Mouse (Mus musculus) cerebellum, postnatal 25 days (tissue): Measurements from ENCODE around the gene Anxa11.
"Not testable (repeated sequence)": the region's sequence is repeated elsewhere in the genome, so short reads cannot be mapped to it uniquely, and the experiment has no call there.

Source experiments
- DNase-seq, 2 experiments: peaks; one replicate each; pipeline ENCODE4 v3.0.0; 2021; ENCODE audit warnings: mixed read lengths in 2 of 2

The Anxa11 gene

GRCm38 (mm10) chr14:25841991-25842687 is at the start of gene Anxa11:
TSS of gene Anxa11 (plus strand) at chr14:25842156.
- DNase-seq: peak; percentile 51 to 71

DNA sequence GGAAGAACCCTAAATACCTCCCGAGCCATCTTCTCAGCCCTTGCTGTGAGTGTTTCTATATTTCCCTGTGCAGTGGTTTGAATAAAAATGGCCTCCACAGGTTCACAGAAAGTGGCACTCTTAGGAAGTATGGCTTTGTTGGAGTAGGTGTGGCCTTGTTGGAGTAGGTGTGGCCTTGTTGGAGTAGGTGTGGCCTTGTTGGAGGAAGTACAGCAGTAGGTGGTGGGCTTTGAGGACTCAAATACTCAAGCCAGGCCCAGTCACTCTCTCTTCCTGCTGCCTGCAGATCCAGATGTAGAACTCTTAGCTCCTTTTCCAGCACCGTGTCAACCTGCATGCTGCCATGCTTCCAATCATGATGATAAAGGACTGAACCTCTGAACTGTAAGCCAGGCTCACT is 47.6 kb upstream of the Anxa11 start:
- DNase-seq: no peak

DNA sequence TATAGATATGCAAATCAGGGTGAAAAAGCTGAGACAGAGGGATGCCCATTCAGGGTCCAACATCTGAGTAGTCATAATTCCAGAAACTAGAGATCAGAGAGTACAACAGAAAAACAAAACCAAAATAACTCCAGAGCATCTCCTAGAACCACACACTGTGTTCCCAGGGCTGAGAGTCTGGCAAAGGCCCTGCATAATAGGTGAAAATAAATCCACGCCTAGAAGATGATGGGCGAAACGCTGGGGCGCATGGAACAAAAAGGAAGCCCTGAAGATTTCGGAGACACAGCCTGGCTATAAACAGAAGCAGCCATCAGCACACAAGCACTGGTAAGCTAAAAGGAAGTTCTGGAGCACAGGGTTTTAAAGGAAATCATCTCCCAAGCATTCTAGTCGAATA is 46.9 kb upstream of the Anxa11 start:
- no peak for DNase-seq

DNA sequence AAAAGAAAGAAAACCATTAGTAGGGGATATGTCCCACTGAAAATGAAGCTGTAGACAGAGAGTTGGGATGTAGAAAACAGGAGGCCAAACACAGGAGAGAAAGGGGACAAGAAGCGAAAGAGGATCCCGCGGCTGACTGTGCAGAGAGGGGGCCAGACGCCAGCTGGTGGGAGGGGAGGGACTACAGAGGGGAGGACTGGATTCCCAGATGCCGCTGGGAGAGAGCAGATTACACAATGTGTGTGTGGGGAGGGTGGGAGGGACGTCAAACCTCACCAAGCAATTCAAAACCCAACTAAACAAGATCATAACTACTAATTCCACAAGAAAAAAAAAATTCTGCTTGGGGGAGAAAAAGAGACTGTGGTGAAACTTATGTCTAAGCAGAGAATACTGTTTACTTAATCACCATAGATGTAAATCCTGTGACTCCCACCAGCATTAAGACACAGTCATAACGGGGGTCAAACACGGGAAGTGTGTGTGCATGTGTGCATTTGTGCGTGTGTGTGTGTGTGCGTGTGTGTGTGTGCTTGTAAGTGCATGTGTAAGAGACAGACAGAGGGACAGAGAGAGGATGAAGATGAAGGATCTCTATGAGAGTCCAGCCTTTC is 46.3 kb upstream of the Anxa11 start:
- DNase-seq: peak in 1 of 2 experiments; percentile 23

- no peak for DNase-seq
These were observed 45.3 kb upstream of the Anxa11 start for GRCm38 (mm10) chr14:25796619-25797018.

- DNase-seq: peak; percentile 84 to 90
These were observed 41.6 kb upstream of the Anxa11 start for GRCm38 (mm10) chr14:25800166-25800960.

DNA sequence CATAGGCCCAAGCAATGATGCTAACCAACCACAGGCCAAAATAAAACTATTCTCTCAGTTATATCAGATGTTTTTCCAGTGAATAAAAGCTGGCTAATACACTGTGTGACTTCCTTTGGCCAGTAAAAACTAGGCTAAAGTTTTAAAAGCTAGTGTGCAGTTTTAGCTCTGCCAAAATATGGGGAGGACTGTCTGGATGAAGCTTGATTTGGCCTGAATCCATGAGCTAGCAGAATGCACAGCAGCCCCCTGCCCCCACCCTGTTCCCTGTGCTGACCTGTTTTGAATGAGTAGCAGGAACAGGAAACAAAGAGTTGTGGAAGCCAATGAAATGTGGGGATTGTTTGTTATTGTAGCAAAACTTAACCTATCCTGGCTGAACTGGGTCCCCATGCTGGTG is 39.4 kb upstream of the Anxa11 start:
- no peak for DNase-seq

GRCm38 (mm10) chr14:25803246-25803809 is 38.6 kb upstream of the Anxa11 start:
- no peak for DNase-seq

- peak; percentile 16 to 35 for DNase-seq
These were observed 36.1 kb upstream of the Anxa11 start for GRCm38 (mm10) chr14:25805871-25806270.

DNA sequence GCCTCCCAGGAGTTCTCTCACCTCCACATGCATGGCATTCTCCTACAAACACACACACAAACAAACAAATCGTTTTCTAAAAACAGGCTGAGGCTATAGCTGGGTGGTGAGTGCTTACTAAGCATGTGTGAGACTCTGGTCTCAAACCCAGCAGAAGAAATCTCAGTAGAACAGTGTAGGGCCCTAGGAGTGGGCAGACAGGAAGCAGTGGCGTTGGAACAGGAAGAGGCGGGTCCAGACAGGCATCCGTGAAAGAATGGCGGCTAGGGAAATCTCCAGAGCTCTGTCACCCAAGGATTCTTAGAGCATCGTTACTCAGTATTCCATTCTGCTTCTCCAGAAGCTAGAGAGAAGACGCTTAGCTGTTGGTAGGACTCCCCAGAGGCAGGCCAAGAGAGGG is 35.4 kb upstream of the Anxa11 start:
- DNase-seq: no peak

DNA sequence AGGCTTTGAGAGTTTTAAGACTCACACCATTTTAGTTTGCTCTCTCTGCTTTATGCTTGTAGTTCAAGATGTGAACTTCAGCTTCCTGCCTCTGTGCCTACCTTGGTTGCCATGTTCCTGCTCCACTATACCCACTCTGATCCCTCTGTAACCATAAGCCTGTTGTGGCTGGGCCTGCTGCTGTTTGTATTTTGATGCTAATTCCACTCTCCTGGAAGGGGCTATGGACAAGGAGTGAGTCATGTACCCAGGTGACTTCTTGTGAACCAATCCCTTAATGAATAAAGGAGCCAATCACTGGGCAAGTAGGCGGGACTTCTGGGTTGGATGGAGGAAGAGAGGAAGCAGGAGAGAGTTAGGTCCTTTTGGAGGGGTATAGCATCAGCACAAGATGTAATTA is 30.9 kb upstream of the Anxa11 start:
- not testable (repeated sequence) for DNase-seq

- DNase-seq: no peak
These were observed 27.8 kb upstream of the Anxa11 start for GRCm38 (mm10) chr14:25814140-25814539.

- DNase-seq: peak; percentile 74 to 83
These were observed 25.5 kb upstream of the Anxa11 start for GRCm38 (mm10) chr14:25816416-25816815.

GRCm38 (mm10) chr14:25822584-25822983 is 19.4 kb upstream of the Anxa11 start:
- no peak for DNase-seq

- no peak for DNase-seq
These were observed 17.0 kb upstream of the Anxa11 start for GRCm38 (mm10) chr14:25824995-25825394.

DNA sequence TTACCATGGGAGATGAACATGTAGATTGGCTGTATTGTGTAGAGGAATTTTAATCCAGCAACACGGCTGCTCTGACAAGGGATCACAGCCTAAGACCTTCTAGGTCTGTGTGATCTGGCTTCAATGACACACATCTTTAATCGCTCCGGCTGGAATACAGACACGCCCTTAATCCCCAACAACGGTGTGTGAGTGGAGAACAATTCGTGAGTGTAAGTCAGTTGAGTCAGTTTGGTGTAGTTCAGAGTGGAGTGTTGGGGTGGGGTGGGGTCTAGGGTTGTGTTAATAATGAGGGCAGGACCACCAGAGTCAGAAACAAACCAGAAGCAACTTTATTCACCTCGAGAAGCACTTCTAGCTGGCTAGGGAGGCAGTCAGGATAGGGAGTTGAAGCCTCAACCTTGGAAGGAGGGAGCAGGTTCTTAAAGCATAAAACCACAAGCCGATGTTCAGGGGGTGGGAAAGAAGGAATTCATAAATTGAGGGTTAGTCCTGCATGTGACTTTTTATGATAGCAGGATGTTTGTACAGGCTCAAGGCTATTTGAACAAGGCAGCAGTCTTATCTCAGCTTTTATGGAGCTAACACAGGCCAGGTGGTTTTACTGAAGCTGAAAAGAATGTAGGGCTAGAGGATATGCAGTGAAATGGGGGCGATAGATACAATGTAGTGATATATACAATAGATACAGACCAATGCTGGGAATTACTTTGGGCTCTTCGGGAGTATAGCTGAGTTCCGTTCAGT is 15.9 kb upstream of the Anxa11 start:
- no peak for DNase-seq

DNA sequence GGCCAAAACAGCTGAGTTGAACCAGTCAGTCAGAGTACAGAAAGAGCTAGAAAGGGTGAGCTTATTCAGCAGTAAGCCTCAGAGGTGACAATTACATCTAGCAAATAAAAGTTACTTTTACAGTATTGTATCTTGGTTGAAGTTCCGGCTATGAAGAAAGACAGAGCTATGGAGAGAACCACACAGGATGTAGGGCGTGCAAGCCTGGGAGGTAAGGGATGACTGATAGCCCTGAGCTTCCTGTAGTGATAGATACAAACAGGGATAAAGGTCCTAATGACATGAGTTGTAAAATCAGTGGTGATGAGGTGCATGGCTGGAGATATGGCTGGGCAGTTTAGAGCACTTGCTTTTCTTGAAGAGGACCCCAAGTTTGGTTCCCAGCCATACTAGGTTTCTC is 15.1 kb upstream of the Anxa11 start:
- no peak for DNase-seq

- DNase-seq: no peak
These were observed 10.6 kb upstream of the Anxa11 start for GRCm38 (mm10) chr14:25831332-25831731.

- DNase-seq: peak; percentile 63 to 74
These were observed 9.7 kb upstream of the Anxa11 start for GRCm38 (mm10) chr14:25832301-25832700.

DNA sequence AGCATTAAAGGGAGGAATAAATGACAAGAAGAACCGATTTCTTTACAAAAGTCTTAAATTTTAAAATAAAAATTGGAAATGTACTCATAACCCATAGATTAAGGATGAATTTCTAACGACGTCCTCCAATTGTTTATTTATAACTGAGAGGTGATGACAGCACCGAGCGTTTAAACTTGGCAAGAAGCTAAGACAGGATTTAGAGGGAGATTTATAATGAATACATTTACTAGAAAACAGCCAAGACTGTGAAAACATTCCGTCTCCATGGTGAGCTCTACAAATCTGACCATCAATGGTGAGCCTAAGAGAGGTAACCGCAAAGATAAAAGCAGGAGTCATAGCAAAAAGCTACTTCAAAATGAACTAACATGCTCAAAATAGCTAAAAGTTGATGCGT is 3.5 kb upstream of the Anxa11 start:
- no peak for DNase-seq

DNA sequence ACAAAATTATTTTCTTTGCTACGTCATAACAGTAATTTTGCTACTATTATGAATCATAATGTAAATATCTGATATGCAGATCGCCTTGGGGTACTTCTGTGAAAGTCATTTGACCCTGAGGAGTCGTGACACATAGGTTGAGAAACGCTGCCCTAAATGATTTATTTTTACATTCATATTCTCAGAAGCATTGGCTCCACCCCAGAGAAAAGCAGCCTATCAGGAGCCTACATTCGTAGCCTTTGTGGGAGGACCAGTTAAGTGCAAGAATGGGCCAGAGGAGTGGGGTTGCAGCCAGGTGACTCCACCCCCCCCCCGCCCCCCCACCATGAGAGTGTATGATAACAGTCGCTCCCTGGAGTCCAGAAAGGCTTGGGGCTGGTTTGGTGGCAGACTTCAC is 2.2 kb upstream of the Anxa11 start:
- DNase-seq: no peak

DNA sequence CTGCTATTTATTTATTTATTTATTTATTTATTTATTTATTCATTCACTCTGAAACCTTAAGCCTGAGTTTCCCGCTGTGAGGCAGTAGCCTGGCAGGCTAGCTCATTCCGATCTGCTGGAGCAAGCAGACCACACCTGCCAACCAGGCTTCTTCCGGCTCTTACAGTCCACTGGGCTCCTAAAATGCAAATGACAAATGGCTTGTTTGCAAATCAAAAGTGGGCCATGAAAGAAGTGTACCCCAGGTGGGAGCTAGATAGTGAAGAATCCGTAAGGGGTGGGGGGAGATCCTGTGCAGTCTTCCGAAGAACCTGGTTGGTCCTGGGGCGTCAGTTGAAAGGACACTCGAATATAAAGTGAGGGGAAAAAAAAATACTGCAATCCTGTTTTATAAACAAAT is 995 bp upstream of the Anxa11 start:
- no peak for DNase-seq

- DNase-seq: no peak
These were observed 377 bp upstream of the Anxa11 start for GRCm38 (mm10) chr14:25841579-25841978.
